ENCODE assay signal across 21 mouse cellular contexts in genomic region chr12:111587252-111587651, GRCm38 (mm10). TPM values are rescaled to one million over a fixed set of nuclear protein-coding genes. Genes with fewer than 3 reads are reported as not detected.
A peak's percentile ranks its signal among the peaks of the same experiment; 100 is the strongest.
DNase-seq lines count a peak whose midpoint lies in the region; ATAC-seq and TF ChIP-seq lines count a peak whose summit lies in the region.
"Had no signal": no experiment of that assay in that cellular context is flagged by ENCODE, and none has a peak within 500 bp of the region (broad histone marks: within the 10 kb centered on the region; RNA-seq: fewer than 3 reads in every experiment).

No protein-coding gene starts in this region.

- WGBS in kidney, embryonic 16.5 days: 83% methylated on average over 12 of the region's 12 CpGs
- WGBS in intestine, embryonic 14.5 days: 73% methylated on average over 12 of the region's 12 CpGs
- WGBS in stomach, embryonic 16.5 days: 76% methylated on average over 12 of the region's 12 CpGs
- WGBS in midbrain, embryonic 10.5 days: 91% methylated on average over 12 of the region's 12 CpGs

- no peak overlapping the region for H3K9ac ChIP-seq in kidney, embryonic 16.5 days (replicated peaks; ENCODE audit: low read length)
- no peak overlapping the region for H3K9ac ChIP-seq in intestine, embryonic 14.5 days (ENCODE audit: low read length)
- H3K9ac ChIP-seq in stomach, embryonic 16.5 days (ENCODE audit: low read length): no peak overlapping the region
- H3K9ac ChIP-seq: embryonic facial prominence, embryonic 15.5 days; forebrain, embryonic 15.5 days; heart, embryonic 12.5 days; hindbrain, embryonic 12.5 days had no signal

- peaks cover 7% of the 10 kb centered on the region; the same call in 1 of the 2 replicates for H3K4me1 ChIP-seq in kidney, embryonic 16.5 days (ENCODE audit: insufficient read depth, low read length)
- peaks cover 60% of the 10 kb centered on the region for H3K4me1 ChIP-seq in E14TG2a.4 (replicated peaks; ENCODE audit: low read depth, low read length)
- no peaks in the 10 kb centered on the region for H3K4me1 ChIP-seq in intestine, embryonic 14.5 days (replicated peaks; ENCODE audit: control insufficient read depth, insufficient read depth, low read length)
- H3K4me1 ChIP-seq in stomach, embryonic 16.5 days (ENCODE audit: control insufficient read depth, insufficient read depth, low read length): peaks cover 11% of the 10 kb centered on the region
- H3K4me1 ChIP-seq in midbrain, embryonic 10.5 days: peaks cover 9% of the 10 kb centered on the region
- H3K4me1 ChIP-seq: embryonic facial prominence, embryonic 15.5 days; forebrain, embryonic 15.5 days; hindbrain, embryonic 12.5 days had no signal

- H3K36me3 ChIP-seq in kidney, embryonic 16.5 days (ENCODE audit: insufficient read depth, low read length): no peaks in the 10 kb centered on the region
- peaks cover 7% of the 10 kb centered on the region for H3K36me3 ChIP-seq in E14TG2a.4 (ENCODE audit: insufficient read depth, low read length)
- no peaks in the 10 kb centered on the region for H3K36me3 ChIP-seq in intestine, embryonic 14.5 days (ENCODE audit: control insufficient read depth, insufficient read depth, low read length)
- H3K36me3 ChIP-seq in stomach, embryonic 16.5 days (ENCODE audit: control insufficient read depth, insufficient read depth, low read length): no peaks in the 10 kb centered on the region
- H3K36me3 ChIP-seq in midbrain, embryonic 10.5 days: peaks cover 13% of the 10 kb centered on the region
- H3K36me3 ChIP-seq: forebrain, embryonic 15.5 days; heart, embryonic 12.5 days; hindbrain, embryonic 12.5 days had no signal

- H3K4me2 ChIP-seq in kidney, embryonic 16.5 days (replicated peaks; ENCODE audit: low read depth, low read length): no peak overlapping the region
- H3K4me2 ChIP-seq in intestine, embryonic 14.5 days (ENCODE audit: low read length): no peak overlapping the region
- H3K4me2 ChIP-seq in stomach, embryonic 16.5 days (ENCODE audit: low read depth, low read length): no peak overlapping the region
- H3K4me2 ChIP-seq: embryonic facial prominence, embryonic 15.5 days; forebrain, embryonic 15.5 days; heart, embryonic 12.5 days; hindbrain, embryonic 12.5 days had no signal

- no peak overlapping the region for H3K27ac ChIP-seq in kidney, embryonic 16.5 days (ENCODE audit: low read length)
- no peak overlapping the region for H3K27ac ChIP-seq in intestine, embryonic 14.5 days (ENCODE audit: low read depth)
- peak overlapping the region; percentile 4; the same call in 1 of the 2 replicates for H3K27ac ChIP-seq in stomach, embryonic 16.5 days (ENCODE audit: low read length)
- H3K27ac ChIP-seq in midbrain, embryonic 10.5 days (replicated peaks): no peak overlapping the region
- H3K27ac ChIP-seq: embryonic facial prominence, embryonic 15.5 days; forebrain, embryonic 15.5 days; heart, adult 2 months; hindbrain, embryonic 12.5 days had no signal

- no peaks in the 10 kb centered on the region for H3K27me3 ChIP-seq in kidney, embryonic 16.5 days (ENCODE audit: insufficient read depth, low read length)
- no peaks in the 10 kb centered on the region for H3K27me3 ChIP-seq in E14TG2a.4 (ENCODE audit: insufficient read depth, low read length)
- no peaks in the 10 kb centered on the region for H3K27me3 ChIP-seq in intestine, embryonic 14.5 days (replicated peaks; ENCODE audit: control insufficient read depth, insufficient read depth, low read length)
- H3K27me3 ChIP-seq in stomach, embryonic 16.5 days (ENCODE audit: control insufficient read depth, insufficient read depth, low read length): no peaks in the 10 kb centered on the region
- no peaks in the 10 kb centered on the region for H3K27me3 ChIP-seq in midbrain, embryonic 10.5 days (ENCODE audit: low read depth, poor library complexity, severe bottlenecking)
- H3K27me3 ChIP-seq: embryonic facial prominence, embryonic 15.5 days; forebrain, embryonic 15.5 days; heart, embryonic 12.5 days; hindbrain, embryonic 12.5 days had no signal

- ATAC-seq in kidney, embryonic 16.5 days (ENCODE audit: low FRiP score, low TSS enrichment): peak; percentile 57; the same call in 1 of the 2 replicates
- peak; percentile 66 for ATAC-seq in intestine, embryonic 14.5 days (replicated peaks; ENCODE audit: low FRiP score, low TSS enrichment, low read depth)
- ATAC-seq in stomach, embryonic 16.5 days (ENCODE audit: insufficient read depth, low FRiP score): no peak
- ATAC-seq: forebrain, embryonic 15.5 days; hindbrain, embryonic 16.5 days had no signal

- TF ChIP-seq CTCF in E14TG2a.4 (conservative IDR thresholded peaks at IDR 0.05; ENCODE audit: low read length): no peak

- H3K4me3 ChIP-seq in kidney, embryonic 16.5 days (ENCODE audit: low read length): no peak overlapping the region
- H3K4me3 ChIP-seq in E14TG2a.4 (replicated peaks; ENCODE audit: low read length): 0 out of 2 replicates have a peak overlapping the region, but pooled peaks have one; percentile 7
- H3K4me3 ChIP-seq in intestine, embryonic 14.5 days (ENCODE audit: low read depth, low read length): no peak overlapping the region
- H3K4me3 ChIP-seq in stomach, embryonic 16.5 days (replicated peaks; ENCODE audit: low read length): no peak overlapping the region
- no peak overlapping the region for H3K4me3 ChIP-seq in midbrain, embryonic 10.5 days
- H3K4me3 ChIP-seq: embryonic facial prominence, embryonic 15.5 days; erythroblast, embryonic 14.5 days; forebrain, embryonic 15.5 days; heart, adult 2 months; heart, embryonic 12.5 days; hindbrain, embryonic 12.5 days had no signal

- no peak for DNase-seq in kidney, postnatal 10 days
- DNase-seq in intestine, embryonic 14.5 days (ENCODE audit: low spot score): no peak
- no peak for DNase-seq in thymus, adult 18-20 months
- no peak for DNase-seq in midbrain, embryonic 10.5 days (ENCODE audit: low spot score)
- DNase-seq: adrenal gland, adult 8-10 months; adrenal gland, postnatal 36 days; cerebellum, adult 2 months; cerebellum, postnatal 10 days; gastrocnemius, postnatal 10 days; heart, adult 2 months; heart, postnatal 4 days had no signal

- H3K9me3 ChIP-seq in kidney, embryonic 16.5 days (ENCODE audit: low read length): no peaks in the 10 kb centered on the region
- H3K9me3 ChIP-seq in E14TG2a.4 (ENCODE audit: low read length): no peaks in the 10 kb centered on the region
- H3K9me3 ChIP-seq in intestine, embryonic 14.5 days (ENCODE audit: control insufficient read depth, low read length): no peaks in the 10 kb centered on the region
- no peaks in the 10 kb centered on the region for H3K9me3 ChIP-seq in stomach, embryonic 16.5 days (replicated peaks; ENCODE audit: control insufficient read depth, low read length)
- H3K9me3 ChIP-seq in midbrain, embryonic 10.5 days (replicated peaks): no peaks in the 10 kb centered on the region
- H3K9me3 ChIP-seq: embryonic facial prominence, embryonic 15.5 days; forebrain, embryonic 15.5 days; G1E; heart, embryonic 12.5 days; hindbrain, embryonic 12.5 days had no signal

RNA-seq across cellular contexts. Expression of gene Mark3, which starts 12.9 kb away (rescaled TPM):
- polyA plus RNA-seq in kidney, embryonic 16.5 days (2015; fragmentation: Nextera tagmentation; extraction: Ambion mirVana): 31.5 and 32.2 TPM in 2 replicates
- 49.4 and 49.6 TPM in 2 replicates for polyA plus RNA-seq in intestine, embryonic 14.5 days (2014; fragmentation: Nextera tagmentation; extraction: Ambion mirVana)
- polyA plus RNA-seq in stomach, embryonic 16.5 days (2015; fragmentation: Nextera tagmentation; extraction: Ambion mirVana): 17.6 and 20.1 TPM in 2 replicates
- polyA plus RNA-seq in midbrain, embryonic 10.5 days (2016; fragmentation: Nextera tagmentation; extraction: Ambion mirVana): 44.2 and 47.4 TPM in 2 replicates

RNA-seq across cellular contexts. Expression of gene Eif5, which starts 49.4 kb away (rescaled TPM):
- polyA plus RNA-seq in kidney, embryonic 16.5 days (2015; fragmentation: Nextera tagmentation; extraction: Ambion mirVana): 481 and 498 TPM in 2 replicates
- polyA plus RNA-seq in intestine, embryonic 14.5 days (2014; fragmentation: Nextera tagmentation; extraction: Ambion mirVana): 505 and 521 TPM in 2 replicates
- polyA plus RNA-seq in stomach, embryonic 16.5 days (2015; fragmentation: Nextera tagmentation; extraction: Ambion mirVana): 402 and 438 TPM in 2 replicates
- 713 and 786 TPM in 2 replicates for polyA plus RNA-seq in midbrain, embryonic 10.5 days (2016; fragmentation: Nextera tagmentation; extraction: Ambion mirVana)
